Mouse (Mus musculus): Measurements from ENCODE around the gene Ralgds.

GRCm38 (mm10) chr2:28533901-28534435, 21.0 kb downstream of the Ralgds start:
- no peak for TF ChIP-seq EP300 (IDR thresholded peaks at IDR 0.05; ENCODE audit: insufficient read depth, low read depth, low read length)
- no peak for TF ChIP-seq POLR2A (IDR thresholded peaks at IDR 0.05; ENCODE audit: insufficient read depth, low read depth, low read length)
- TF ChIP-seq CTCF (IDR thresholded peaks at IDR 0.05) = no peak
